Mouse (Mus musculus): Measurements from ENCODE around the gene Lrrc41.

DNA sequence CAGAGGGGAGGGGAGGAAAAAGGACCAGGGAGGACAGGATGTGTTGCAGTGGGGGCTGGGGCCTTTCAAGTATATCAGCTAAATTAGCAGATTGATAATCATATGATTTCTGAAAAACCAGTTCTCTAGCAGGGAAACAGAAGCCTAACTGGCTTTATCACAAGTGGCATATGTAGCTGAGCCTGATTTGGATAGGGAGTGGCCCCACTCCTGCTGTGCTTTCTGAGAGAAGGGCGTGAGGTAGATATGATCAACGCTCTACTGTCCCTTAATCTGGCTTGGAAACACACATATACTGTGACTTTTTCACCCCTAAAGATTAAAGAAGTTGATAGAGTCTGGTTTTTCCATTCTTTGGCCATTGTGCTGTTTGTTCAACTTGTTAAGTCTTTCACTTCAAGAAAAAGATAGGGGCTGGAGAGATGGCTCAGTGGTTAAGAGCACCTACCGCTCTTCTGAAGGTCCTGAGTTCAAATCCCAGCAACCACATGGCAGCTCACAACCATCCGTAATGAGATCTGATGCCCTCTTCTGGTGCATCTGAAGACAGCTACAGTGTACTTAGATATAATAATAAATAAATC lies 50.8 kb downstream of the Lrrc41 start:
- TF ChIP-seq CTCF (IDR thresholded peaks at IDR 0.05; ENCODE audit: borderline replicate concordance, insufficient read depth, low read length), result no peak
- TF ChIP-seq POLR2A (IDR thresholded peaks at IDR 0.05; ENCODE audit: low read depth, low read length), result no peak

All from embryonic fibroblast, embryonic 13.5 days (primary cell).